Mouse (Mus musculus) hindbrain, postnatal 0 days (tissue): Measurements from ENCODE around the gene Ifnlr1. TPM values are rescaled to one million over a fixed set of nuclear protein-coding genes. Genes with fewer than 3 reads are reported as not detected.
A peak's percentile ranks its signal among the peaks of the same experiment; 100 is the strongest.

ENCODE experiments used
- ATAC-seq: fragments of 200-750 bp; cut with Nextera tagmentation; 2 replicates; pipeline ENCODE4 v1.8.0; 2017; ENCODE audit warnings: mild to moderate bottlenecking, moderate TSS enrichment, moderate library complexity
- DNase-seq: peaks from one replicate; pipeline ENCODE4 v3.0.0-alpha.2; 2015; ENCODE audit warnings: low spot score
- H3K27ac ChIP-seq: fragments of 300-500 bp; sonication (generic); 2 replicates; pipeline ENCODE4 v1.5.1; 2014; ENCODE audit warnings: mild to moderate bottlenecking
- H3K27me3 ChIP-seq: fragments of 300-500 bp; sonication (generic); 2 replicates; pipeline ENCODE4 v1.6.1; 2014; ENCODE audit warnings: low read length, mixed read lengths; ENCODE audit not compliant: insufficient read depth
- H3K36me3 ChIP-seq: fragments of 300-500 bp; sonication (generic); 2 replicates; pipeline ENCODE4 v1.6.1; 2014; ENCODE audit warnings: low read length, mixed read lengths; ENCODE audit not compliant: insufficient read depth
- H3K4me1 ChIP-seq: fragments of 300-500 bp; sonication (generic); 2 replicates; pipeline ENCODE4 v1.6.1; 2014; ENCODE audit warnings: antibody characterized with exemption, low read length, mixed read lengths; ENCODE audit not compliant: insufficient read depth
- H3K4me2 ChIP-seq: fragments of 300-500 bp; sonication (generic); 2 replicates; pipeline ENCODE4 v1.6.1; 2014; ENCODE audit warnings: low read depth, mild to moderate bottlenecking, low read length, moderate library complexity, mixed read lengths
- H3K4me3 ChIP-seq: fragments of 300-500 bp; sonication (generic); 2 replicates; pipeline ENCODE4 v1.5.1; 2014; ENCODE audit warnings: low read length
- H3K9ac ChIP-seq: fragments of 300-500 bp; sonication (generic); replicated peaks from 2 replicates; pipeline ENCODE4 v1.6.1; 2014; ENCODE audit warnings: mild to moderate bottlenecking, low read length, moderate library complexity, mixed read lengths
- H3K9me3 ChIP-seq: fragments of 300-500 bp; sonication (generic); 2 replicates; pipeline ENCODE4 v1.6.1; 2016; ENCODE audit warnings: low read length, mixed read lengths
- CTCF ChIP-seq: IDR thresholded peaks from 2 replicates; pipeline ENCODE4 v1.5.1; 2016; ENCODE audit warnings: antibody characterized with exemption, control low read depth, low read depth
- WGBS: fragments of 180-500 bp; shearing (Covaris S2); extraction: QIAGEN DNeasy Blood & Tissue Kit; methylation state at CpG from one replicate; pipeline ENCODE4 v1.1.7; 2014; 5-methylcytosine and 5-hydroxymethylcytosine counted together
- polyA plus RNA-seq: library from polyadenylated mRNA; unstranded; fragments of >200 nt; fragmentation: Nextera tagmentation; extraction: Ambion mirVana; gene quantifications from 2 replicates; pipeline ENCODE4 v1.2.1, GENCODE M21; 2015
- total RNA-seq: library from RNA; depleted of rRNA; stranded (reverse); fragments of >200 nt; gene quantifications from 2 replicates; pipeline ENCODE4 v1.2.3, GENCODE M21; 2014

The Ifnlr1 gene
- total and polyA plus RNA-seq, 2 experiments from 2014 or later = 0.23 to 0.58 TPM

GRCm38 (mm10) chr4:135683553-135683952 is 2.5 kb upstream of the Ifnlr1 start:
- peak; percentile 71 for TF ChIP-seq CTCF
- Histone ChIP-seq H3K4me1 (no peaks in the 10 kb centered on the region), H3K4me2 (no peak overlapping the region), H3K27ac (no peak overlapping the region), H3K4me3 (no peak overlapping the region), H3K36me3 (no peaks in the 10 kb centered on the region), H3K27me3 (peaks cover 22% of the 10 kb centered on the region), H3K9ac (no peak overlapping the region), H3K9me3 (no peaks in the 10 kb centered on the region)
- DNase-seq = peak; percentile 67
- WGBS = 26% methylated on average over 4 of the region's 4 CpGs
- ATAC-seq = no peak

GRCm38 (mm10) chr4:135684731-135685130 is 1.4 kb upstream of the Ifnlr1 start:
- Histone ChIP-seq H3K27me3 (peaks cover 22% of the 10 kb centered on the region), H3K27ac (no peak overlapping the region), H3K36me3 (no peaks in the 10 kb centered on the region), H3K4me1 (no peaks in the 10 kb centered on the region), H3K9ac (no peak overlapping the region), H3K4me2 (no peak overlapping the region), H3K4me3 (no peak overlapping the region), H3K9me3 (no peaks in the 10 kb centered on the region)
- TF ChIP-seq CTCF = no peak
- DNase-seq (peak; percentile 46), ATAC-seq (no peak)
- WGBS = 32% methylated on average over 3 of the region's 3 CpGs

GRCm38 (mm10) chr4:135686568-135686953 is 474 bp downstream of the Ifnlr1 start:
- DNase-seq = no peak

GRCm38 (mm10) chr4:135689797-135690196 is 3.7 kb downstream of the Ifnlr1 start:
- ATAC-seq = no peak
- Histone ChIP-seq H3K27ac (no peak overlapping the region), H3K9ac (no peak overlapping the region), H3K36me3 (no peaks in the 10 kb centered on the region), H3K27me3 (peaks cover 21% of the 10 kb centered on the region), H3K9me3 (no peaks in the 10 kb centered on the region), H3K4me3 (no peak overlapping the region), H3K4me1 (no peaks in the 10 kb centered on the region), H3K4me2 (no peak overlapping the region)
- WGBS = 90% methylated on average over 7 of the region's 7 CpGs
- TF ChIP-seq CTCF = no peak
- DNase-seq = no peak

More at GRCm38 (mm10) chr4:135686568-135686953, 474 bp downstream of the Ifnlr1 start:
- H3K9ac ChIP-seq = peak overlapping the region; percentile 43
- no peaks in the 10 kb centered on the region for H3K9me3 ChIP-seq
- under 1% methylated on average over 21 of the region's 21 CpGs for WGBS
- H3K27me3 ChIP-seq = peaks cover 22% of the 10 kb centered on the region
- peak overlapping the region; percentile 55 for H3K4me3 ChIP-seq
- no peak for ATAC-seq
- TF ChIP-seq CTCF = no peak
- no peaks in the 10 kb centered on the region for H3K36me3 ChIP-seq
- H3K27ac ChIP-seq = no peak overlapping the region
- peak overlapping the region; percentile 98 for H3K4me2 ChIP-seq
- H3K4me1 ChIP-seq = no peaks in the 10 kb centered on the region

GRCm38 (mm10) chr4:135690241-135690640 is 4.2 kb downstream of the Ifnlr1 start:
- Histone ChIP-seq H3K4me2 (no peak overlapping the region), H3K27ac (no peak overlapping the region), H3K27me3 (peaks cover 16% of the 10 kb centered on the region), H3K9me3 (no peaks in the 10 kb centered on the region), H3K4me3 (no peak overlapping the region), H3K9ac (no peak overlapping the region), H3K36me3 (no peaks in the 10 kb centered on the region), H3K4me1 (no peaks in the 10 kb centered on the region)
- no peak for TF ChIP-seq CTCF
- 83% methylated on average over 11 of the region's 11 CpGs for WGBS
- DNase-seq (no peak), ATAC-seq (no peak)

GRCm38 (mm10) chr4:135692916-135693315 is 6.8 kb downstream of the Ifnlr1 start:
- no peak overlapping the region for H3K4me3 ChIP-seq
- no peak overlapping the region for H3K9ac ChIP-seq
- TF ChIP-seq CTCF = no peak
- H3K27ac ChIP-seq = no peak overlapping the region
- no peaks in the 10 kb centered on the region for H3K9me3 ChIP-seq
- H3K36me3 ChIP-seq = no peaks in the 10 kb centered on the region
- ATAC-seq = no peak
- 82% methylated on average over 4 of the region's 4 CpGs for WGBS
- H3K27me3 ChIP-seq = peaks cover 2% of the 10 kb centered on the region; the same call in 1 of the 2 replicates
- no peaks in the 10 kb centered on the region for H3K4me1 ChIP-seq
- no peak for DNase-seq
- H3K4me2 ChIP-seq = no peak overlapping the region

- DNase-seq (no peak), ATAC-seq (no peak)
- Histone ChIP-seq H3K4me1 (no peaks in the 10 kb centered on the region), H3K27ac (no peak overlapping the region), H3K36me3 (no peaks in the 10 kb centered on the region), H3K4me3 (no peak overlapping the region), H3K9ac (no peak overlapping the region), H3K27me3 (no peaks in the 10 kb centered on the region), H3K4me2 (no peak overlapping the region), H3K9me3 (no peaks in the 10 kb centered on the region)
- no peak for TF ChIP-seq CTCF
- 84% methylated on average over 7 of the region's 7 CpGs for WGBS
These were observed 12.4 kb downstream of the Ifnlr1 start for GRCm38 (mm10) chr4:135698498-135698897.
